Mouse (Mus musculus) large intestine, adult 2 months (tissue): ENCODE data around the gene Hoxb7. TPM values are rescaled to one million over a fixed set of nuclear protein-coding genes. Genes with fewer than 3 reads are reported as not detected.

ENCODE experiments used
- DNase-seq: peaks from one replicate; pipeline ENCODE4 v3.0.0-alpha.2; 2012; ENCODE audit warnings: low read depth, low spot score
- WGBS: fragments of 180-500 bp; shearing (Covaris S2); methylation state at CpG from one replicate; pipeline ENCODE4 v1.1.7; 2018; 5-methylcytosine and 5-hydroxymethylcytosine counted together
- polyA plus RNA-seq: library from polyadenylated mRNA; depleted of rRNA; stranded (reverse); fragments of >200 nt; gene quantifications from 2 replicates; pipeline ENCODE4 v1.2.3, GENCODE M21; 2012

Gene Hoxb7
- polyA plus RNA-seq, 1 experiment: 6.5 TPM

GRCm38 (mm10) chr11:96282795-96283430 lies 3.5 kb upstream of the Hoxb7 start:
- 4% methylated on average over 49 of the region's 49 CpGs for WGBS
- DNase-seq: no peak

GRCm38 (mm10) chr11:96284041-96284749 lies 2.2 kb upstream of the Hoxb7 start:
- WGBS: 2% methylated on average over 49 of the region's 49 CpGs
- no peak for DNase-seq

- no peak for DNase-seq
- WGBS: 4% methylated on average over 36 of the region's 37 CpGs
These were observed 1.4 kb upstream of the Hoxb7 start for GRCm38 (mm10) chr11:96284774-96285734.

GRCm38 (mm10) chr11:96286739-96287385 lies 439 bp downstream of the Hoxb7 start:
- DNase-seq: no peak
- WGBS: 3% methylated on average over 55 of the region's 55 CpGs

GRCm38 (mm10) chr11:96287411-96287810 lies 988 bp downstream of the Hoxb7 start:
- 23% methylated on average over 9 of the region's 9 CpGs for WGBS
- no peak for DNase-seq

GRCm38 (mm10) chr11:96288455-96289221 lies 2.2 kb downstream of the Hoxb7 start:
- no peak for DNase-seq
- WGBS: 58% methylated on average over 1 of the region's 1 CpGs

DNA sequence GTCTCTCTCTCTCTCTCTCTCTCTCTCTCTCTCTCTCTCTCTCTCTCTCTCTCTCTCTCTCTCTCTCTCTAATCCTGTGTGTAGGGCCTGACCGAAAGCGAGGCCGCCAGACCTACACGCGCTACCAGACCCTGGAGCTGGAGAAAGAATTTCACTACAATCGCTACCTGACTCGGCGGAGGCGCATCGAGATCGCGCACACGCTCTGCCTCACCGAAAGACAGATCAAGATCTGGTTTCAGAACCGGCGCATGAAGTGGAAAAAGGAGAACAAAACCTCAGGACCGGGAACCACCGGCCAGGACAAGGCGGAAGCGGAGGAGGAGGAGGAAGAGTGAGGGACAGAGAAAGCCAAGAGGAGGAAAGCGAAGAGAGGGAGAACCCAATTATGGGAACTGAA lies 2.9 kb downstream of the Hoxb7 start:
- DNase-seq: no peak
- 54% methylated on average over 21 of the region's 21 CpGs for WGBS

DNA sequence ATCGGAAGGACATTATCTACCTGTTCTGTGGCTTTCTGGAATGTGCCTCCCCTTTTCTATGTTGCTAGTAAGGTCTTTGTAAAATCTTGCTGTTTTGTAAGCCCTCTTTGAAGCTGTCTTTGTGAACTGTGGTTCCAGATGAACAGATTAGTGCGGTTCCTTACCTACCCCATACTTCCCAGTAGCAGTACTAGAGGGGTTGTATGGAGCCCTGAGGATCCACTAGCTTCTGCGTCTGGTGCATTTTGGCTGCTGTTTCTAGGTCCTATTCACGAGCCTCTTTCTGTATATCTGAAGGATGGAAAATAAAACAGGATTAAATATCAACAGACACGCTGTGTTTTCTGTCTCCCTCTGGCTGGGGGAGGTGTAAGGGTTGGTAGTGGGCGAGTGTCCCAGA lies 3.4 kb downstream of the Hoxb7 start:
- WGBS: 54% methylated on average over 6 of the region's 6 CpGs
- no peak for DNase-seq

DNA sequence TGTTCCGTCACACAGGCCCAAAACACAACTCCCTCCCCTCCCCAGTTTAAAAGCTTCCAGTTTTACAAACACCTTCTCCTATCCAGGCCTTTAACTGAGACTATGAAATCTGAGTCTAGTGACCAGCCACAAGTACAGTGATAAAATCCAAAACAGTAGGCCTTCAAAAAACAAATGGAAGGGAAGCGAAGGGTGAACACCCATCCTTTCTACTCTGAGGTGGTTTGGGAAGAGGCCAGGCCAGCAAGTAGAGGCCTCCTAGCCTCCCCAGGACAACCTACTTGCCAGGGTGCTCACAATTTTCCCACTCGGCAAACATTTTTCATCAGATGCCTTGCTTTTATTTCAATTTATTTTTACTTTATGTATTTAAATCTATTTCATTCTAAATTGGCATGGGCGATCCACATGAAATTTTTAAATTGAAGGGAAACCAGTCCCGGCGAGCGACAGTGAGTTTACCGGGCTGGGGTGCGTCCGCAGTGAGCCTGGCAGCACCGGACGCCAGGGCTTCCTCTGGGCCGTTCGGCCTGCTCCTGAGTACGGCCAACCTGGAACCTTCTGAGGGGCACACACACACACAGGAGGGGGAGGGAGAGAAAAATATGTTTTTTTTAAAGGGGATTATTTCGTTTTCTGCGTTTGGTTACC lies 4.4 kb downstream of the Hoxb7 start:
- WGBS: 53% methylated on average over 17 of the region's 17 CpGs

GRCm38 (mm10) chr11:96291681-96292564 lies 5.5 kb downstream of the Hoxb7 start, which contains the start of gene Hoxb6:
Gene Hoxb6, plus strand, starts transcription at chr11:96292476.
- DNase-seq: no peak
- WGBS: 17% methylated on average over 22 of the region's 22 CpGs

More for the DNA sequence above, 4.4 kb downstream of the Hoxb7 start:
- no peak for DNase-seq

GRCm38 (mm10) chr11:96292565-96293301 lies 6.3 kb downstream of the Hoxb7 start:
- WGBS: 6% methylated on average over 12 of the region's 12 CpGs
- no peak for DNase-seq

DNA sequence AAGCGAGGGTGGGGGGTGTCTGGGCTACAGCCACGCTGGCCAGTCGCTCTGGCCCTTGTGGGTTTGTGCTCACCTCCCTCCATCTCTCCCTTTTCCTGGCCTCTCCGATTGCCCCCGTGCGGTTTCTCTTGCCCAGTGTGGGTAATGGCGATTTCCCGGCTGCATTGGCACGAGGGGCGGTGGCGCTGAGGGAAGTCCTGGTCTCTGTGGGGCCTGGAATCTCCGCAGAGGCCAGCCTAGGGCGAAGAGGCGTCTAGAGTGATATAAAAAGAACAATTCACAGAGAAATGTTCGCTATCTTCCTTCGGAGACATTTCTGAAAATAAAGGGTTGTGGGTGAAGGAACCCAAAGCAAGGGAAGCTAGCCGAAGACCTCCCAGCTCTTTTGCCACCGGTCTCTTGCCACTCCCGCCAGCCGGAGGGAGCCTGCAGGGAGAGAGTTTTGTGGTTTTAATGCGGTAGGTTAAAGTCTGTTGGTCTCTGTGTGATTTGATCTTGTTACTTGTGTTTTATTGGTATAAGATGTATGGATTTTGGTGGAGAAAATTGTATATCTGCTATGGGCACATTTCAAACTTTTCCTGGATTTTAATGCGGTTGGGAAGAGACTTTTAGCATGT lies 7.0 kb downstream of the Hoxb7 start:
- 12% methylated on average over 22 of the region's 22 CpGs for WGBS
- DNase-seq: no peak

GRCm38 (mm10) chr11:96294245-96295091 lies 8.0 kb downstream of the Hoxb7 start:
- 3% methylated on average over 32 of the region's 32 CpGs for WGBS
- no peak for DNase-seq

DNA sequence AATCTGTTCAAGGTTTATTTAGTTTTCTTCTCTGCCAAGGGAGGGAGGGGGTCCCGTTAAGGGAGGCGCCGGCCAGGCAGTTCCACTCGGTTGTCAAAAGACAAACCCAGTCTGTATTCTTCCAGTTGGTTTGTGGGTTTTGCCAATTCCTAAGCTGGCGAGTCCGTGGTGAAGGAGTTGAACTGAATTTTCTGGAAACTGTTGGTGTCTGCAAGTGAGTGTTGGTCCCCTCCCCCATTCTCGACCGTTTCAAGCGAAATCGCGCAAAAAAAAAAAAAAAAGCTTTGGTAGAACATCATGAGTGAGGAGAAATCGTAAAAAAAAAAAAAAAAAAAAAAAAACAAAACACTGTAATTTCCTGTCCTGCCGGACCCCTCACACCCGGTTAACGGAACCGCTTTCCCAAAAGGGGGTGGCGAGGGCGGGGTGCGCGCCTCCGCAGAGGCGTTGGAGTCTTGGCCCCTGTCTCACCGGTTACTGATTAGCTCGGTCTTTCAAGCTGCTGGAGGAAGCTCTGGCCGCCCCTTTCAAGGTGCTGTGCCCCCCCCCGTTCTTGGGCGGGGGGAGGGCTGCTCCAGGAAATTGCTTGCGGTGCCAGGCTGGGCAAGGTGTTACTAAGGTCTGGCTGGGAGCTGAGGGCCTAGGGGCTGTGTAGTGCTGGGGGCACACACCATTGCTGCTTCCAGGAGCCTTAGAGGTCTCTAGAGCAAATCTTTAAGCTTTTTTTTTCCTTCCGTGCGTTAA lies 8.8 kb downstream of the Hoxb7 start:
- 3% methylated on average over 30 of the region's 30 CpGs for WGBS
- no peak for DNase-seq

GRCm38 (mm10) chr11:96296997-96297396 lies 10.6 kb downstream of the Hoxb7 start:
- WGBS: 33% methylated on average over 2 of the region's 2 CpGs
- DNase-seq: no peak
